Mouse (Mus musculus) ES-Bruce4 (cell line): ENCODE results near the gene Galnt6.

Source experiments
- CTCF ChIP-seq: IDR thresholded peaks from one replicate; pipeline ENCODE4 v1.8.1; 2011; ENCODE audit warnings: low read depth, low read length
- EP300 ChIP-seq: IDR thresholded peaks from 2 replicates; pipeline ENCODE4 v1.6.1; 2011; ENCODE audit warnings: low read depth, low read length; ENCODE audit not compliant: insufficient read depth
- POLR2A ChIP-seq: IDR thresholded peaks from one replicate; pipeline ENCODE4 v1.8.1; 2011; ENCODE audit warnings: low read length; ENCODE audit not compliant: insufficient read depth

GRCm38 (mm10) chr15:100651610-100652009, 77.6 kb downstream of the Galnt6 start:
- TF ChIP-seq CTCF (no peak), POLR2A (no peak), EP300 (no peak)
